Mouse (Mus musculus): ENCODE measurements around the gene Shc1.

Shc1 gene

DNA sequence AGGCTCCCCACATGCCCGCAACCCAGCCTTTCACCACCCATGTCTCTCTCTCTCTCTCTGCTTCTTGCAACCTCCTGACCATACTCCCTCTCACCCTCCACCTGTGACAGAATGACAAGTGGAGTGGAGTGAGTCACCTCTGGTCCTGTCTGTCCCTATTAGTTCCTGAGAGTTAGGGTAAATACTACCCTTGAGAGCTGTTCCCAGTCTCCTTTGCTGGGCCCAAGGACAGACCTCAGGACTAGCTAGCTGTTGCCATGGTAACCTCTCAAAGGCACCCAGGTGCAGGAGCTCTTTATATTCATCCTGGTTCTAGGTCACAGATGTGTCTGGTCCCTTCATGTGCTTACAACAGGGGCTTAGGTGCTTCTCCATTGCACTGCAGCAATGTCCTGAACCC, 33.7 kb downstream of the Shc1 start:
- DNase-seq (ENCODE audit: low spot score) = no peak

DNA sequence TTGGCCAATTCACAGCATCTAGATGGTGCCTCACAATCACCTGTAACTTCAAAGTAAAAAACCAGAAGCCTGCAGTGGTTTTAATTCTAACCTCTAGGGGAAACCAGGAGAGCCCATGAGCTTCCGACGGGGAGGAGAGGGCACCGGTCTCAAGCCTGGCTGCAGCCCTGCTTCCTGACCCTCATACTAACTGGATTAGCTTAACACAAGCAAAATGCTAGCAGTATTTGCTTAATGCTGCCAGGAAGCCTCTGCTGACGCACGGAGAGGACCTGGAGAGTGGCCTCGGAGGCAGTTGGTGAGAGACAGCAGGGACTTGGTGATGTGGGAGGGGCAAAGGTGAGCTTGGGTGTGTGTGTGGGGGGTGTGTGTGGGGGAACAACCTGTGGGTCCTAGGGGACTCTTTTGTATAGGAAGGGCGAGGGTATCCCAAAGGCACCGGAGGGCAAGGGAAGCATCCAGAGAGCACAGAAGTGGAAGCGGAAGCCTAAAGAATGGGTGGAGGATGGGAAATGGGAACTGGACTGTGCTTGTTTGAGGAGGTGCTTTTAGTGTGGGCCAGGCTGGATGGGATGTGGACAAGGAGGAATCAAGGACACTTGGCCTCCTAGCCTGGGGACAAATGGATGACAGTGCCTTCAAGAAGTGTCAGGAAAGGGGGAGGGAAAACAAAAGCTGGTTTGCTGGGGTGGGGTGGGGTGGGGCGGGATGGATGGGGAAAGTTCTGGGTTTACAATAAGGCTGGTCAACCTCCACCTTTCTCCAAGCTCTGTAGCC, 36.3 kb downstream of the Shc1 start, which contains the start of gene Pmvk:
Pmvk (plus strand) TSS at position 141 of the 777 bp plus-strand sequence.
- no peak for DNase-seq (ENCODE audit: low spot score)

- DNase-seq (ENCODE audit: low spot score) = no peak
Observed at GRCm38 (mm10) chr3:89455786-89456285, 37.6 kb downstream of the Shc1 start.

- peak; percentile 84 for DNase-seq (ENCODE audit: low spot score)
Observed at GRCm38 (mm10) chr3:89456726-89457665, 38.8 kb downstream of the Shc1 start.

- DNase-seq (ENCODE audit: low spot score) = no peak
Observed at GRCm38 (mm10) chr3:89458372-89458964, 40.2 kb downstream of the Shc1 start.

DNA sequence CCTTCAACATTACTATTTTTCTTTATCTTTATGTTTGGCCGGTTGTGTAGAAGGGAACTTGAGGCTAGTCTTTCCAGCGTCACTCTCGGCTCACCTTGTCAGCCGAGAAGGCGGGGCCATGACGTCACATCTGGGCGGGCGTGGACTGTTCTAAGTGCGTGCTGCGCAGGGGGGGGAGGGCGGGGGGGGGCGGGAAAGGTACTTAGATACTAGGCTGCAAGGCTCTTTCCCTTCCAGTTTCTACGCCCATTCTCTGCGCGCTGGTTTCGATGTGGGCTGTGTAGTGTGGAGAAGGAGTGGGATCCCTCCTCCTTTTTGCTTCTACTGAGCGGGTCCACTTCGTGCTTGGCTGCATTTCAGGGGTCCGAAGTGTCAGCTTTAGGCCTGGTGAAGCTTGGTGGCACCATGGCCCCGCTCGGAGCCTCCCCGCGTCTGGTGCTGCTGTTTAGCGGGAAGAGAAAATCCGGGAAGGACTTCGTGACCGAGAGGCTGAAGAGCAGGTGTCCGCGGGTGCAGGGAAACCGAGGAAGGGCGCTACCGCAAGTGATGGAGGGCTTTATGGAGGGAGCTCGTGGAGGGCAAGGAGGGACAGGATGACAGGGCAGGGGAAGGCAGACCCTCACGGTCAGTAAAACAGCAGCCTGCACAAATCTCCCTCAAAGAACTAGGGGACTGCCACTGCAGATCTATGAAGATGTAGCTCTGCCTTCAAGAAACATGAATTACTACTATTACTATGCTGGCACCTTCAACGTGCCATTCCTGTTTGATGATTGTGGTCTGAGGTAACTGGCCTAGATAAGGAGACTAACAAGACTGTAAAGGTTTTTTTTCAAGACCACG, 40.9 kb downstream of the Shc1 start:
- peak; percentile 90 for DNase-seq (ENCODE audit: low spot score)

GRCm38 (mm10) chr3:89468268-89468667, 50.0 kb downstream of the Shc1 start:
- DNase-seq (ENCODE audit: low spot score) = no peak

DNA sequence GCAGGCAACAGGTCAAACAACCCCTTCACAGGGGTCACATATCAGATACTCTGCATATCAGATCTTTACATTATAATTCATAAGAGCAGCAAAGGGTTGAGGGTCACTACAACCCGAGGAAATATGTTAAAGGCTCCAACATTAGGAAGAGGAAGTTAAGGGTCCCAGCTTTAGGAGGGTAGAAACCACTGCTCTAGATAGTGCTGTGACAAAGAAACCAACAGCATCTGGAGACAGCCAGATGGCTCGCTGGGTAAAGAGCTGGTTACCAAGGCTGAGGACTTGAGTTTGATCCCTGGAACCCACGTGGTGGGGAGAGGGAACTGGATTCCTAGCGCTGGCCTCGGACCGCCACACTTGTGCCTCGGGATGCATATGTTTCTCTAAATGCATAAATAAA, 54.0 kb downstream of the Shc1 start:
- no peak for DNase-seq (ENCODE audit: low spot score)

DNA sequence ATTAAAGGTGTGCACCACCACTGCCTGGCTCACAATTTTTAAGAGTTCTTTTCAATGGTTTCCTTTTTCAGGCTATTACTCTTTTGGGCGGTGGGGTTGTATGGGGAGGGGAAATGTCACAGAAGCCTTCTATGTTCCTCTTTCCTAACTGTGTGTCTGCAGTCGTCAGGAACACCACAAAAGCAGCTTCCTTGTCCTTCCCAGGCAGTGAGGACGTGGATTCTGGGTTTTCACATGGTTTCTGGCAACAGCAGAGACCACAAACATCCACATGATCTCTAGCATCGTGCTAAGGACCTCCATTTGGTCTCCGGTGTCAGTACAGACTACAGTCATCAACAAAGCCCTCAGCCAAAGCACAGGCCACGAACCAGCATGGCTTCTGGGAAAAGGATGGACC, 55.6 kb downstream of the Shc1 start:
- DNase-seq (ENCODE audit: low spot score) = no peak

- no peak for DNase-seq (ENCODE audit: low spot score)
Observed at GRCm38 (mm10) chr3:89479055-89479454, 60.8 kb downstream of the Shc1 start.

Measured in retina, embryonic 14.5 days (tissue).